Mouse (Mus musculus) layer of hippocampus, adult 9-11 months (tissue): ENCODE results near the gene Sgpp1.
"Not testable (repeated sequence)": the region's sequence is repeated elsewhere in the genome, so short reads cannot be mapped to it uniquely, and the experiment has no call there.

Experiments used
- DNase-seq: peaks from one replicate; pipeline ENCODE4 v3.0.0; 2022

Sgpp1 gene

GRCm38 (mm10) chr12:75731508-75731907 is 4.0 kb downstream of the Sgpp1 start:
- DNase-seq = no peak

- no peak for DNase-seq
These were observed 5.1 kb downstream of the Sgpp1 start for GRCm38 (mm10) chr12:75730458-75730857.

- DNase-seq = no peak
These were observed 5.7 kb downstream of the Sgpp1 start for GRCm38 (mm10) chr12:75729876-75730275.

- no peak for DNase-seq
These were observed 8.0 kb downstream of the Sgpp1 start for GRCm38 (mm10) chr12:75727333-75728125.

DNA sequence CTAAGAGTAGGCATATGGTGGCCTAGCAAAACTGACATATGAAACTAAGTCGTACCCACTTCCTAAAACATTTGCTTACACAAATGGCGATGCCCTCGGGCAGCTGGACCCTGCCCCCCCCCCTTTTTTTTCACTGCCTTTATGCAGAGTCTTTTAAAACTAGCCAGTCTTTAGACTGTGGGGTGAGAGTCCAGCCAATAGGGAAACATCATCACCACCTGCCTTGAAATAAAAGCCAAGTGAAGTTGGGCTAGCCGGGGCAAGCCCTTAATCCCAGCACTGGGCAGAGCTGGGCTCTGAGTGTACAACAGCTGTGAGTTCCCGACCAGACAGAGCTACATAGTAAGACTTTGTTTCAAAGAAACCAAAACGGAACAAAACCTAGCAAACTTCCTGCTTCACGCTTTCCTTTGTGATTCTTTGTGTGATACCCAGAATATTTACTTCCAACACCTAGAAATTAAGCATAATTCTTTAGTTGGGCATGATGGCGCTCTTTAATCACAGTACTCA is 9.1 kb downstream of the Sgpp1 start:
- no peak for DNase-seq

GRCm38 (mm10) chr12:75724621-75725324 is 10.8 kb downstream of the Sgpp1 start:
- DNase-seq = no peak

DNA sequence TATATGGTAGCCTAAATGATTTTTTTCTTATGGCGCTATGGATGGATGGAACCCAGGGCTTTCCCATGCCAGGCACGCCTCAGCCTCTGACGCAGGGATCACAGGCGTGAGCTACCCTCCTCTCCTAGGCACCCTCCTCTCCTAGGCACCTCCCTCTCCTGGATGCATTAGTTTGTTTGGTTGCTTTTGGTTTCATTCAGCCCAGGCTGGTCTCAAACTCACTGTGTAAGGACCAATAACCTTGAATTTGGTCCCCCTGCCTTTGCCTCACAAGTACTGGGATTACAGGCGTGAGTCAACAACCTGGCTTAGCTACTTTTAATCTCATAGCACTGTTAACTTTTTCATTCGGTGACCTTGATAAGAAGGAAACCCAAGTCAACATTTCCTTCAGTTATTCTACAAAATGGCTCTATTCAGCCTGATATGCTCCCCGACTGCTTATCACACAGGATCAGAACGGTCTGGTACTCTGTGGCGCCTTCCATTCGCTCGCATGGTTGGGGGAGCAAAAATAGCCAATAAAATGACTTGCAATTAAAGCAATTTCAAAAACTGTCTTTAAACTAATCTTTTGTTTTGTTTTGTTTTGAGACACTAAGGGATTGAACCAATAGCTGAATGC is 11.6 kb downstream of the Sgpp1 start:
- DNase-seq = no peak

DNA sequence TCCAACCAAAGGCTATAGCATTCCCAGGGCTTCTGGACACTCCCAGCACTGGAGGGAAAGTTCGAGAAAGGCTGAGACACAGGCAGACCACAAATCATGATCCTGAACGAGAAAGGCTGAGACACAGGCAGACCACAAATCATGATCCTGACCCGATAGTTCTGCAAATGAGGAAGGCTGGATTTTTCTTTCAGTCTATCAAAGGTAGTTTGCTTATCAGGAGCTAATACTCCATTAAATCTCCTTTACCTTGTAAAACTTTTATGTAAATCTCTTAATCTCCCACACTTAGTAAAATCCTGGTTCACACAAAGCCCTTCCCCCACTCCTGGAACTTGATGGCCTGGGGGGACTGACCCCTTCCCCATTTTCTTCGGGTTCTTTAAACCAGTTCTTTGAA is 13.6 kb downstream of the Sgpp1 start:
- no peak for DNase-seq

GRCm38 (mm10) chr12:75721006-75721405 is 14.5 kb downstream of the Sgpp1 start:
- DNase-seq = no peak

DNA sequence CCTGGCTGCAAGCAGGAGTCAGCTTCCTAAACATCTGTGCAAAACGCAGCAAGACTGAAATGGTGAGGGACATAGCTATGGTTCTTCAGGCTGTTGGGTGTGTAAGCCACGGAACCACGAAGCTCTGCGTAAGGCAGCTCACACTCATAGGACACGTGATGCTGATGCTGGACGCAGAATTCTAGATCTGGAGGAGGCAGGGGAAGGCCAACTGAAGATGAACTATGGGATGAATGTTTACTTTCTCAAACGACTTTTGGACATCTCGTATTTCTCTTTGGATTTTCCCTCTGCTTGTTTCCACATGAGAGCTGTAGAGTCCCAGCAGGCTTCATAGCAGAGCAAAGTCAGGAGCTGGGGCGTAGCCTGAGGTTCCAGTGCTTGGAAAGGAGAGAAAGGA is 21.9 kb downstream of the Sgpp1 start:
- DNase-seq = no peak

DNA sequence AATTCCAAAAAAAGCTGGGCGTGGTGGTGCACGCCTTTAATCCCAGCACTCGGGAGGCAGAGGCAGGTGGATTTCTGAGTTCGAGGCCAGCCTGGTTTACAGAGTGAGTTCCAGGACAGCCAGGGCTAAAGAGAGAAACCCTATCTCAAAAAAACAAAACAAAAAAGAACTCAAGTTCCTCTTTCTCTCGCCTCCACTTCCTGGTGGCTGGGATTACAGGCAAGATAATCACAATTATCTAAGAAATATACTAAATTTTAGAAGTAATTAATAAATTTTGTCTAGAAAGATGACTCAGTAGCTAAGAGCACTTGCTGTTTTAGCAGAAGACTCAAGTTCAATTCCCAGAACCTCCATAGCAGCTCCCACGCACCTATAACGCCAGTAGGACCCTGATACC is 22.6 kb downstream of the Sgpp1 start:
- DNase-seq = not testable (repeated sequence)

DNA sequence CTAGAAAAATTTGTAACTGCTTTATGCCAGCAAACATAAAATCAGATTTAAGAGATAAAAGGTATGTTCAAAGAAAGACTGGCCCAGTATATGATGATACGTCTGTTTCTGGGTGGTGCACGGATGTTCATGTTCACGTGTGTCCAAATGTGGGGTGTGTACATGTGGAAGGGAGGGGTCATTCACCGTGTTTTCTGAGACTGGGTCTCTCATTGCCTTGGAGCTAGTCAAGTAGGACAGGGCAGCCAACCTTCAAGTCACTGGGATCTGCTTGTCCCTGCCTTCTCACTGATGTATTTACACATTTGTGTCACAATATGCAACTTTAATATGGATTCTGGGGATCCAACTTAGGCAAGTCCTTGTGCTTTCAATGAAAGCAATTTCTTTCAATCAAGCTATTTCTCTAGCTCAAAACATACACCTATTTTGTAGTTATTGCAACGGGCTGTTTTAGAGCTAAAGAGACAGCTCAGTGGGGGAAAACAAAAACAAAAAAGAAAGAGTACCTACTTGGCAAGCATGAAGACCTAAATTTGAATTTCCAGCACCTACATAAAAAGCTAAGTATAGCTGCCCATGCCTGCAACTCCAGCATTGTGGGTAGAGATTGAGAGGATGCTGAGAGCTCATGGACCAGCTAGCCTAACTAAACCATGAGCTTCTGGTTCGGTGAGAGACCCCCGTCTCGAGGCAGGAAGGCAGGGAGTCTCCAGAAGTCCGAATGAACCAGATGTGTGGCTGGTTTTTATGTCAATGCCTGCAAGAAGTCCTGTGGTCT is 24.7 kb downstream of the Sgpp1 start:
- no peak for DNase-seq

DNA sequence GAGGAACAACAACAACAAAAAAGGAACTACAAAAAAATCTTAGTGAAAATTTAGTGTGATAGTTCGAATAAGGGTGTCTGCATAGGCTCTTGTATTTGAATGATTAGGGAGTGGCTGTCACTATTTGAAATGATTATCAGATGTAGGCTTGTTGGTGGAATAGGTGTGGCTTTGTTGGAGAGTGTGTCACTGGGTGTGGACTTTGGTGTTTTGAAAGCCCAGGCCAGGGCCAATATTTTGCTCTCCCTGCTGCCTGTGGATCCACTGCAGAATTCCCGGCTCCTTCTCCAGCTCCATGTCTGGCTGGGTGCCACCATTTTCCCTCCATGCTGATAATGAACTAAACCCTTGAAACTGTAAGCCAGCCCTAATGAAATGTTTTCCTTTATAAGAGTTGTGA is 26.0 kb downstream of the Sgpp1 start:
- no peak for DNase-seq

DNA sequence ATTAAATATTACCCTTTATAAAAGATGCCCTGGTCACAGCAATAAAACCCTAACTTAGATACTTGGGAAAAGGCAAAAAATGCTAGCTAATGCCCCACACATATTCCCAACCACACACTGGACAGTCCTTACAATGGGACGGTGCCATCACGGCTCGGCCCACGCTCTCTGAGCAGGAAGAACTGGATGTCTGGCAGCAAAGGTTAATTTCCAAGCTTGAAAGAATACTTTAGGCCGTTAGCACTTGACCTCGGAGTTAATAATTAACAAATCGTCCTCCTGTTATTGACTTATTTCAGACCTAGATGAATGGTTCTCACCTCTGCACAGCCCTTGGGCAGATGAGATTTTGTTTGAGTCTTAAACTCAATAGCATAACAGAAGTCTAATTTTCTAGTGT is 28.9 kb downstream of the Sgpp1 start:
- DNase-seq = no peak

GRCm38 (mm10) chr12:75702739-75703122 is 32.8 kb downstream of the Sgpp1 start:
- DNase-seq = no peak

DNA sequence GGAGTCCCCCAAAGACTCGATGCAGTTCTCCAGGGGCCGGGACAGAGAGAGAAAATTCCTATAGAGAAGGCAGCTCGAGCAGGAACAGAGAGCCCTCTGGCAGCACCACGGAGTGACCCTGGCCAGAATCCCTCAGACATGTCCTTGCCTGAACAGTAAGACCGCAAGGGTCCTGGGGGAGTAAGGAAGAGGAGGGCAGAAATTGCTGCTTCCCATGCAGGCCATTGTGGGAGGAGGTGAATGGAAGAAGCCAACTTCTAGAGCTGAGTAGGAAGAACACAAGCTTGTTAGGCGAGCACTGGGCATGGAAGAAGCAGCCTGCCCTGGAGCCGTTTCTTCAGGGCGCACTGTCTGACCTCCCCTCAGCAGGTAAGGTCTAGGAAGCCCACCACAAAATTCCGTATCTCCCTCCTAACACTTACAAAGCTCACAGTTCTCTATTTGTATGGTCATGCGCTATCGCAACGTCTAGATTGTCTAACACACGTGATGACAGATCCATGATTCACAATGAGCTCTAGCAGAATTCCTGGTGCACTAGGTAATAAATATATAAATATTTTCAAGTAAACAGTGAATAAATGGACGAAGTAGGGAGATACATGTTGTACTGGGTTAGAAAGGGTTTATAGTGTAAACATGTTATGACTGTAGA is 33.3 kb downstream of the Sgpp1 start:
- DNase-seq = no peak

DNA sequence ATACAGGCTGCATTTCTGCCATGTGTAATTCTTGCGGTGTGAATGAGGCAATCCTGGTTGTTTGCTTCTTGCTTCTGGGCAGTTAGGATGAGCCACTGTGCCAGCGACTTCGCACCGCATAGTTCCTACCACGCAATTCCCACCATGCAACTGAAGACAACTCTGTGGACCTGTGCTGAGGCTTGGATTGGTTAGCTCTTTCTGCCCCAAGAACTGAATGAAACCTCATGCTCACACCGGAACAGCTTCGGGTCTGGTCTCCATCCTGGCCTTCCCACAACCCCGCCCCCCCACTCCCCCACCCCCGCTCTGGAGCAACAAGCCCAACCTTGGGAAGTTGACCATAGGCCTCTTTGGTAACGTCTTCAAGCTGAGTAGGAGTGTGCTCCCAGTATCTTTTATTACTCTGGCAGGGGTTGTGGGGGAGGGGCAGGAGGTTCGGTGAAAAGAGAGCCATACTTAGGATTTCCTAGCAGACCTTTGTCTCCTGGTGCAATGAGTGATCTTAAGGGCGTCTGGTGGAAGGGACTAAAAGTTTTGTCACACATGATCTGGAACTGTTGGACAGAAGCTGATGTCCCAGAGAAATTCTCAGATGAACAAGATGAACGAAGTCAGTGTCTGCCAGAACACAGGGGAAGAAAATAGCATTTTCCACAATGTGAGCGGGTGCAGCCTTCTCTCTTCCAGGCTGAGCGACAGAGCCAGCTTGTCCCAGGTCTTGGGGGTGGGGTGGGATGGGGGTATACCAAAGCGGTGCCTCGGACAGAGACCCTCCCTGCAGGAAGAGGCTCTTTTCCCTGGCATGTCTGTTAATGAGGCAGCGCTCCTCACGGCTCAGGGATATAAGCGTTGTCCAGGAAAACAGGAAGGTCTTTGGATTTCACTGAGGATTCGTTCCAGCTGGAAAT is 34.1 kb downstream of the Sgpp1 start:
- DNase-seq = no peak

GRCm38 (mm10) chr12:75698692-75699091 is 36.8 kb downstream of the Sgpp1 start:
- DNase-seq = no peak

- DNase-seq = not testable (repeated sequence)
These were observed 39.7 kb downstream of the Sgpp1 start for GRCm38 (mm10) chr12:75695845-75696244.

DNA sequence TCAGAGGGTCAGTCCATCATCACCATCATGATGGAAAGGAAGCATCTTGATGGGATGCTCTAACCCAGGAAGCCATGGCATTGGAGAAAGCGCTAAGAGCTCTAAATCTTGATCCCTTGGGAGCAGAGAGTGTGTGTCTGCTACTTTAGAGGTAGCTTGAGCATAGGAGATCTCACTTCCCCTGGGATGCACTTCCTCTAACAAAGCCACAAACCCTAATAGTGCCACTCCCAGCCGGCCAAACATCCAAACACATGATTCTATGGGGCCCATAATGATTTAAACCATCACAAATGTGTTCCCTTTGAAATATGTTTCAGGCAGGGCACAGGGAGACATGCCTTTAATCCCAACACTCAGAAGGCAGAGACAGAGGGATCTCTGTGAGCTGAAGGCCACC is 46.5 kb downstream of the Sgpp1 start:
- no peak for DNase-seq

DNA sequence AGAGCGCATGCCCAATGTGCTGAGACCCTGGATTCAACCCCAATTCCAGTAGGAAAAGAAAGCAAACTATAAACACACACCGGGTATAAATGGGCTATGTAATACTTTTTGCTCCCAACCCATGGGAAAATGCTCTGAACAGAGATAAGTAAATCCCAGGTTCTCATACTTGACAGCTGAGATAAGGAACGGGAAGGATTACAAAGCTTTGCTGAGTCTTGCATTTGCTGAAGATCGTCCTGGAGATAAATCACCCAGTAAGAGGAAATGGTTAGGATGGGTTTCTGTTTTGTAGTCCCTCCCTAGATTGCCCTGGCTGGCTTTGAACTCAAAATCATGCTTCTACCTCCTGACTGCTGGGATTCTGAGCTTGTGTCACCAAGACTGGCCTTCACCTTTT is 48.2 kb downstream of the Sgpp1 start:
- DNase-seq = no peak
